Mouse (Mus musculus) right cerebral cortex, postnatal 14 days (tissue): ENCODE data around the gene Ggct.

ENCODE experiments used
- DNase-seq: peaks from one replicate; pipeline ENCODE4 v3.0.0; 2022

Ggct gene

GRCm38 (mm10) chr6:54946241-54946953, 46.4 kb downstream of the Ggct start:
- no peak for DNase-seq

DNA sequence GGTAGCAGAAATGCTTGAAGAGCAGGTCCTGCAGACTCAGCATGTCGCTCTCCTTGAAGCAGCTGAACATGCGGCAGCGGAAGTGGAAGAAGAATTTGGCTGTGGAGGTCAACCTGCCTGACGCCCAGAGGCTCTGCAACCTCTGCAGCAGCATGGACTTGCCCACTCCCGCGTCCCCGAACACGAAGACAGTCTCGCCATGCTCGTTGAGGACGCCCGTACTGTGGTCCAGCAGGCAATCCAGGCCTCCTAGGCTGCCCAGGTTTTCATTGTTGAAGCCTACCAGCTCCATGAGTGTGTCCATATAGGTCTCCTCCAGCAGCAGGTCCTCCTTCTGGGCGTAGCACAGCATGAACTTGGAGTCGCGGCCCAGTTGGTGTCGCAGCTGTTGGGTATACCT, 48.2 kb downstream of the Ggct start:
- no peak for DNase-seq

DNA sequence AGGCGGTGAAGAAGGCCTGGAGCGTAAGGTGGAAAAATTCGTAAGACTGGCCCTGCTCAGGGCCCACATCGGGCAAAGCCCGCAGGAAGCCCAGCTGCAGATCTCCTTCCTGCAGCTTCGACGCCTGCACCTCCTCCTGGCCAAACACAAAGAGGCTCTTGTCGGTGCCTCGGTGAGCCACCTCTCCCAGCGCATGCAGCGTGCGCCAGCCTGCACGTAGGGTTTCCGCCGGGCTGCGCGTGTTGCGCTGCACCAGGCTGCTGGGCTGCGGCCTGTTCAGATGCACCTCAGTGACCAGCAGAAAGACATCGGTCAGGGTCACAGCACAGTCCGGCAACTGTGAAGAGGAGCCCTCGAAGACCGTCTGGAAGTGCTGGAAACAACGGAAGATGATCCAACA, 49.0 kb downstream of the Ggct start:
- no peak for DNase-seq

GRCm38 (mm10) chr6:54943292-54943691, 49.5 kb downstream of the Ggct start:
- no peak for DNase-seq

- DNase-seq, result no peak
These were observed 51.6 kb downstream of the Ggct start for GRCm38 (mm10) chr6:54941149-54941548.

DNA sequence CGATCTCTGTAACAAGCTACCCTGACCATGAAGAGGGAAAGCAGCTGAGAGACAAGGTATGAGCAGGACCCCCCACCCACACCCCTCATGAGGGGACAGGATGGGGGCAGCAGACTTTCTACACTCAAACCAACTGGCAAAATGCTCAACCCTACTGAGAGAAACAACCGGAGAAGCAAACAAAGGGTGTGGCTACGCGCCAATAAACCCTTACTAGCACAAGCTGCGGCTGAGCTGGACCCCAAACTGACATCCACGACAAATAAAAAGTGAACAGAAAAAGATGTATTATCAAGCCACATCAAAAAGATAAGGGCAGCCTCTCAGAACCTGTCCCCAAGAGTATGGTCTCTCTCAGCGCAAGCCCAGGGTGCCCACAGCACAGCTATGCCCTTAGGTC, 52.6 kb downstream of the Ggct start:
- no peak for DNase-seq

GRCm38 (mm10) chr6:54939631-54940030, 53.1 kb downstream of the Ggct start:
- DNase-seq, result no peak

GRCm38 (mm10) chr6:54936496-54936895, 56.3 kb downstream of the Ggct start:
- DNase-seq, result no peak

GRCm38 (mm10) chr6:54934930-54935329, 57.8 kb downstream of the Ggct start:
- DNase-seq, result no peak

DNA sequence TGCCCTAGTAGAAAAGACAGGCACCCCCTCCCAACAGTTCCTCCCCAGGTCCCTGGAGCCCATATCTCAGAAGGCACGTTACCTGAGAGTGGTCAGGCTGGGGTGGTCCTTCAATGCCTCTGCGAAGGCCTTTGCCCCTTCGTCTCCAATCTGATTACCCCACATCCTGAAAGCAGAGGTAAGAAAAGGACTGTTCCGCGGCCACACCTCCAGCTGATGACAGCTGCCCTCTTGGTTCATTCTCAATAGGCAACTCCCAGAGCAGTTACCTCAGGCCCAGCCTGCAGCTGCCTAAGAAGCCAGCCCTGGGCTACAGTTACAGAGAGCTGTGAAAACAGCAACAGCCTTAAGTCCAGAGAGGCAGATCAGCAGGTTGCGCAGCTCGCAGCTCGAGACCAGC, 58.4 kb downstream of the Ggct start:
- DNase-seq, result no peak

DNA sequence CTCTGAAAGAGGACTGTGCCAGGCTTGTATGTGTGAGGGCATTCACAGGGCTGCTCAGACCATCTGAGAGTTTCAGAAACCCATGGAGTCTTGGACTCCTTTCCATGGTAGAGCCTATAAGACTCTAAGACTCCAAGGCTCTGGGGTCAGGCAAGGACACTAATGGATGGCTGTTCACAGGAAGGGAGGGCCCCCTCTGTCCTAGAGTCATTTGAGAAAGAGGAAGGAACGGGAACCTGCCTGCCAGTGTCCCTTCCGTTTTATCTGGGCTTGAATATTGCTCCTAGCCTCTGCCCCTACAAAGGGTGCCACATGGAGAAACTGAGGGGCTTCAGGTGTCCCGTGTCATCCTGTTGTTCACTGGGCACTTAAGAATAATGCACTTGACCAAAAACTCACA, 58.9 kb downstream of the Ggct start:
- DNase-seq, result no peak

GRCm38 (mm10) chr6:54933216-54933615, 59.5 kb downstream of the Ggct start:
- no peak for DNase-seq
